Mouse (Mus musculus): ENCODE measurements around the gene Zfp692. TPM values are rescaled to one million over a fixed set of nuclear protein-coding genes. Genes with fewer than 3 reads are reported as not detected.
A peak's percentile ranks its signal among the peaks of the same experiment; 100 is the strongest.
"Not testable (repeated sequence)": the region's sequence is repeated elsewhere in the genome, so short reads cannot be mapped to it uniquely, and the experiment has no call there.

Gene Zfp692
- polyA plus RNA-seq, 1 experiment, result 15.8 TPM

DNA sequence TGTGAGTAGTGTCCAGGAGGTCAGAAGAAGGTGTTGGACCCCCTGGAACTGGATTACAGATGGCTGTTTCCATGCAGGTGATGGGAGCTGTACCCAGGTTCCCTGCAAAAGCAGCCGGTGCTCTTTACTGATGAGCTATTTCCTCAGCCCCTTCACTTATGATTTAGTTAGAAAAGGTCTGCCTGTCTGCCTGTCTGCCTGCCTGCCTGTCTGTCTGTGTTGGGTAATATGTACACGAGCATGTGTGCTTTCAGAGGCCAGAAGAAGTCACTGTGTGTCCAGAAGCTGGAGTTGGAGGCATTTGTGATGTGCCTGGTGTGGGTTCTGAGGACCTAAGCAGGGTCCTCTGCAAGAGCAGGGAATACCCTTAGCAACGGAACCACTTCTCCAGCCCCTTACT, 46.8 kb downstream of the Zfp692 start:
- Histone ChIP-seq H3K4me3 (ENCODE audit: low read depth, low read length) (no peak overlapping the region), H3K27ac (ENCODE audit: insufficient read depth, low read depth, low read length) (no peak overlapping the region), H3K36me3 (ENCODE audit: control insufficient read depth, insufficient read depth, low read length) (no peaks in the 10 kb centered on the region), H3K4me1 (ENCODE audit: control insufficient read depth, insufficient read depth, insufficient read length, low read length) (peaks cover 31% of the 10 kb centered on the region), H3K27me3 (ENCODE audit: control insufficient read depth, insufficient read depth, low read length) (no peaks in the 10 kb centered on the region)
- WGBS, result 48% methylated on average over 3 of the region's 3 CpGs
- TF ChIP-seq CTCF (IDR thresholded peaks at IDR 0.05; ENCODE audit: extremely low read depth, insufficient read length, insufficient replicate concordance, low read depth, low read length) (no peak), POLR2A (IDR thresholded peaks at IDR 0.05; ENCODE audit: low read depth, low read length) (no peak)

DNA sequence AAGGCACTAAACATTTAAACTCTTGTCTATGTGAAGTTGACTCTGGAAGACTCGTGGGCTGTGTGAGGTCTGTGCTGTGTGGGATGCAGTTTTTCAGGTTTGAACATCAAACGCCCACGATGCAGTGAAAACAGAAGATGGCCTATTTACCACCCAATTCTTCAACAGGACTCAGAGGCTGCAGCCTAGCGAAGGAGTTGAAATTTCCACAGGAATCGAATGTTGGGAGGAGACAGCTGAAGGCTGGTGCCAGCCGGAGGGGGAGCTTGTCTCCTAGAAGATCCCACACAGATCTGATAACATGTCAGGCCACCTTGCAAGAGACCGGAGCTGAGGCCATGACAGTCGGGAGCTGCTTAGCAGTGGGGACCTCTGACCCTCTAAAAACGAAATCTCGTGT, 47.6 kb downstream of the Zfp692 start:
- H3K36me3 ChIP-seq (ENCODE audit: control insufficient read depth, insufficient read depth, low read length), result no peaks in the 10 kb centered on the region
- WGBS, result 72% methylated on average over 10 of the region's 10 CpGs
- peaks cover 31% of the 10 kb centered on the region for H3K4me1 ChIP-seq (ENCODE audit: control insufficient read depth, insufficient read depth, insufficient read length, low read length)
- H3K27ac ChIP-seq (ENCODE audit: insufficient read depth, low read depth, low read length), result no peak overlapping the region
- H3K4me3 ChIP-seq (ENCODE audit: low read depth, low read length), result no peak overlapping the region
- no peak for TF ChIP-seq POLR2A (IDR thresholded peaks at IDR 0.05; ENCODE audit: low read depth, low read length)
- no peaks in the 10 kb centered on the region for H3K27me3 ChIP-seq (ENCODE audit: control insufficient read depth, insufficient read depth, low read length)

- Histone ChIP-seq H3K4me1 (ENCODE audit: control insufficient read depth, insufficient read depth, insufficient read length, low read length) (peaks cover 31% of the 10 kb centered on the region), H3K27ac (ENCODE audit: insufficient read depth, low read depth, low read length) (no peak overlapping the region), H3K27me3 (ENCODE audit: control insufficient read depth, insufficient read depth, low read length) (no peaks in the 10 kb centered on the region), H3K4me3 (ENCODE audit: low read depth, low read length) (no peak overlapping the region), H3K36me3 (ENCODE audit: control insufficient read depth, insufficient read depth, low read length) (no peaks in the 10 kb centered on the region)
- TF ChIP-seq CTCF (IDR thresholded peaks at IDR 0.05; ENCODE audit: extremely low read depth, insufficient read length, insufficient replicate concordance, low read depth, low read length) (no peak), POLR2A (IDR thresholded peaks at IDR 0.05; ENCODE audit: low read depth, low read length) (no peak)
- WGBS, result 43% methylated on average over 3 of the region's 3 CpGs
These were observed 48.1 kb downstream of the Zfp692 start for GRCm38 (mm10) chr11:58354927-58355326.

DNA sequence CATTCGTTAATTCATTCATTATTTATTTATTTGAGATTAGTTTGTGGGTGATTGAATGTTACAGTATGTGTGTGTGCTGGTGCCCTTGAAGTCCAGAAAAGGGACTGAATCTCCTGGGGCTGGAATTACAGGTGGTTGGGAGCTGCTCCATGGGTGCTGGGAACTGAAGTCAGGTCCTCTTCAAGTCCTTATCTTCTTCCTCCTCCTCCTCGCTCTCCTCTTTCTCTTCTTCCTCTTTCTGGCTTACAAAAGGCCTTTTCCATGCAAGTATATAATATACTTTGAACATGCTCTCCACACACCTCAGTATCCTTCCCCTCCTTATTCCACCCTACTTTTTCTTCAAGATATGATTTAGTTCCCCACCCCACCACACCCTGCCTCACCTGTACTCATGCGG, 50.2 kb downstream of the Zfp692 start:
- H3K27me3 ChIP-seq (ENCODE audit: control insufficient read depth, insufficient read depth, low read length), result no peaks in the 10 kb centered on the region
- peaks cover 38% of the 10 kb centered on the region for H3K4me1 ChIP-seq (ENCODE audit: control insufficient read depth, insufficient read depth, insufficient read length, low read length)
- peak overlapping the region; percentile 33 for H3K27ac ChIP-seq (ENCODE audit: insufficient read depth, low read depth, low read length)
- H3K36me3 ChIP-seq (ENCODE audit: control insufficient read depth, insufficient read depth, low read length), result no peaks in the 10 kb centered on the region
- no peak overlapping the region for H3K4me3 ChIP-seq (ENCODE audit: low read depth, low read length)
- WGBS, result 64% methylated on average over 3 of the region's 3 CpGs
- TF ChIP-seq POLR2A (IDR thresholded peaks at IDR 0.05; ENCODE audit: low read depth, low read length) (no peak), CTCF (IDR thresholded peaks at IDR 0.05; ENCODE audit: extremely low read depth, insufficient read length, insufficient replicate concordance, low read depth, low read length) (no peak)

DNA sequence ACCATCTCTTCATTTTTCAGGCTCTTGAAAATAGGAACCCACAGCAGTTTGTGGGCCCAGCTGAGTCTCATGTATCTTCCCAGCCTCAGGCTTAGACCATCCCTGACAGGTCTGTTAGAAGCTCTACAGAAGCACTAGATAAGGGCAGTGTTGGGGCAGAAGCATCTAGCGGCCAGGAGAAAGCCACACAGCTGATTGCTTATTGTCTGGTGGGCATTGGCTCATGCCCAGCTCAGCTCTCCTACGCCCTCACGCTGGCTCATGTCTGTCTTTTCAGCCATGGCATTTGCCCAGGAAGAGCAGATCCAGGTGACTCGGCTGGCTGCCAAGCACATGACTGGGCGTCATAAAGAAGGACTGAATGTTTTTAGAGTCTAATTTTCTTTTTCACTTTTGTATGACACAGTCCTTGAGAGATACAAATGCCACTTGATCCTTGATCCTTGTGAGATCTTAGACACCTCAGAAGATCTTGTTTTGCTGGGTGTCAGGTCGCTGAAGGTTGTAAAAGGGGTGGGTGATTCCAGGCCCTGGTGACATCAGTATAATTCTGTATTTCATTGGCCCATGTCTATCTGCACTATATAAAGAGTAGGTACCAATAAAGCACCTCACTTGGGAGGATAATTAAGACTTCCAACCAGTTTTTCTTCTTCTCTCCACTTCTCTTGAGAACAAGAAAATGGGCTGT, 51.1 kb downstream of the Zfp692 start:
- H3K27ac ChIP-seq (ENCODE audit: insufficient read depth, low read depth, low read length), result peak overlapping the region; percentile 34
- TF ChIP-seq CTCF (IDR thresholded peaks at IDR 0.05; ENCODE audit: extremely low read depth, insufficient read length, insufficient replicate concordance, low read depth, low read length) (no peak), POLR2A (IDR thresholded peaks at IDR 0.05; ENCODE audit: low read depth, low read length) (no peak)
- 22% methylated on average over 6 of the region's 6 CpGs for WGBS
- H3K36me3 ChIP-seq (ENCODE audit: control insufficient read depth, insufficient read depth, low read length), result no peaks in the 10 kb centered on the region
- H3K4me1 ChIP-seq (ENCODE audit: control insufficient read depth, insufficient read depth, insufficient read length, low read length), result peaks cover 39% of the 10 kb centered on the region
- H3K4me3 ChIP-seq (ENCODE audit: low read depth, low read length), result no peak overlapping the region
- H3K27me3 ChIP-seq (ENCODE audit: control insufficient read depth, insufficient read depth, low read length), result no peaks in the 10 kb centered on the region

DNA sequence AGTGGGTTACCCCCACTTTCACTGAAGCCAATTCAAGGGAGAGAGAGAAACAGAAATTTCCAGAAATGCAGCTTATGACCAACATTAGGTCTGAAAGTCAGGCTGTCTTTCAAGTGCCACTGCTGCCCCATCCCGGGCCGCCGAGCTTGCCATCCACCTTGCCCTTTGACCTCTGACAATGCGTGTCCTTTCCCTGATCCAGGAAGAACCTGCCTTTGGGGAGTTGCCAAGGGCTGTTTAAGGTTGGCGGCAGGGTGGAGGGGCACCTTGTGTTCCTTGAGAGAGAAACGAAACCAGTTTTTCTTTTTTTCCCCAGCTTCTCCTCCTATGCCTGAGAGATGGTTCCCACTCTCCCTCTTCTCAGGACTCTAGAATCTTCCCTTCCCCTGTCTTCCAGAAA, 55.7 kb downstream of the Zfp692 start:
- peaks cover 27% of the 10 kb centered on the region for H3K4me1 ChIP-seq (ENCODE audit: control insufficient read depth, insufficient read depth, insufficient read length, low read length)
- no CpG with 5 or more reads among the region's 6 CpGs for WGBS
- H3K4me3 ChIP-seq (ENCODE audit: low read depth, low read length), result not testable (repeated sequence)

More for the DNA sequence above, 55.7 kb downstream of the Zfp692 start:
- H3K27ac ChIP-seq (ENCODE audit: insufficient read depth, low read depth, low read length), result peak overlapping the region; percentile 71
- not testable (repeated sequence) for H3K36me3 ChIP-seq (ENCODE audit: control insufficient read depth, insufficient read depth, low read length); H3K27me3 ChIP-seq (ENCODE audit: control insufficient read depth, insufficient read depth, low read length)

Other genes with a start within 250 kb of the Zfp692 start
- 0.18 and 0.23 TPM in 2 replicates for gene Gm12248, start 213.9 kb upstream of the Zfp692 start, polyA plus RNA-seq (2012; rRNA removed)
- gene Cnot8, start 202.9 kb upstream of the Zfp692 start, polyA plus RNA-seq (2012; rRNA removed), result 15.1 and 26.6 TPM in 2 replicates
- gene Gemin5, start 138.5 kb upstream of the Zfp692 start, polyA plus RNA-seq (2012; rRNA removed), result 2.5 and 3.5 TPM in 2 replicates
- 8.3 and 13.9 TPM in 2 replicates for gene Mrpl22, start 135.4 kb upstream of the Zfp692 start, polyA plus RNA-seq (2012; rRNA removed)
- gene Igtp, start 107.5 kb upstream of the Zfp692 start, polyA plus RNA-seq (2012; rRNA removed), result 10.8 and 27.7 TPM in 2 replicates
- gene Irgm2, start 107.5 kb upstream of the Zfp692 start, polyA plus RNA-seq (2012; rRNA removed), result 7.1 and 22.7 TPM in 2 replicates
- gene 4930438A08Rik, start 32.3 kb upstream of the Zfp692 start, polyA plus RNA-seq (2012; rRNA removed), result 0.28 and 0.71 TPM in 2 replicates
- gene Zfp672, start 23.3 kb downstream of the Zfp692 start, polyA plus RNA-seq (2012; rRNA removed), result 17.5 and 17.8 TPM in 2 replicates
- 14.9 and 22.7 TPM in 2 replicates for gene Sh3bp5l, start 23.7 kb downstream of the Zfp692 start, polyA plus RNA-seq (2012; rRNA removed)
- gene Lypd8, start 72.0 kb downstream of the Zfp692 start, polyA plus RNA-seq (2012; rRNA removed), result 1,520 and 2,382 TPM in 2 replicates
- gene 1810065E05Rik, start 114.0 kb downstream of the Zfp692 start, polyA plus RNA-seq (2012; rRNA removed), result 0.63 and 1.0 TPM in 2 replicates
- not detected in 2 replicates for gene Gm12253, start 125.5 kb downstream of the Zfp692 start, polyA plus RNA-seq (2012; rRNA removed)
- not detected in 2 replicates for gene Lypd9, start 145.9 kb downstream of the Zfp692 start, polyA plus RNA-seq (2012; rRNA removed)
- gene Olfr30, start 155.2 kb downstream of the Zfp692 start, polyA plus RNA-seq (2012; rRNA removed), result not detected in 2 replicates
- not detected in 2 replicates for gene Olfr332, start 185.5 kb downstream of the Zfp692 start, polyA plus RNA-seq (2012; rRNA removed)
- not detected in 2 replicates for gene Olfr331, start 195.5 kb downstream of the Zfp692 start, polyA plus RNA-seq (2012; rRNA removed)
- not detected in 2 replicates for gene Olfr330, start 227.8 kb downstream of the Zfp692 start, polyA plus RNA-seq (2012; rRNA removed)
- not detected in 2 replicates for gene Olfr329-ps, start 239.4 kb downstream of the Zfp692 start, polyA plus RNA-seq (2012; rRNA removed)
- not detected in 2 replicates for gene Olfr328, start 248.6 kb downstream of the Zfp692 start, polyA plus RNA-seq (2012; rRNA removed)